Mouse (Mus musculus) limb, embryonic 15.5 days (tissue): Measurements from ENCODE around the gene Msx2. TPM values are rescaled to one million over a fixed set of nuclear protein-coding genes. Genes with fewer than 3 reads are reported as not detected.

ENCODE experiments used
- ATAC-seq: fragments of 200-750 bp; cut with Nextera tagmentation; 2 replicates; pipeline ENCODE4 v1.8.0; 2017; ENCODE audit warnings: low read depth, moderate TSS enrichment; ENCODE audit not compliant: insufficient number of reproducible peaks, low FRiP score, low TSS enrichment
- H3K27ac ChIP-seq: fragments of 300-500 bp; sonication (generic); 2 replicates; pipeline ENCODE4 v1.5.1; 2015; ENCODE audit warnings: moderate library complexity, mild to moderate bottlenecking, inconsistent platforms
- H3K27me3 ChIP-seq: fragments of 300-500 bp; sonication (generic); 2 replicates; pipeline ENCODE4 v1.6.1; 2015; ENCODE audit warnings: inconsistent platforms
- H3K36me3 ChIP-seq: fragments of 300-500 bp; sonication (generic); 2 replicates; pipeline ENCODE4 v1.6.1; 2015; ENCODE audit warnings: inconsistent platforms
- H3K4me1 ChIP-seq: fragments of 300-500 bp; sonication (generic); 2 replicates; pipeline ENCODE4 v1.6.1; 2015; ENCODE audit warnings: inconsistent platforms
- H3K4me2 ChIP-seq: fragments of 300-500 bp; sonication (generic); 2 replicates; pipeline ENCODE4 v1.6.1; 2015; ENCODE audit warnings: mild to moderate bottlenecking, inconsistent platforms
- H3K4me3 ChIP-seq: fragments of 300-500 bp; sonication (generic); 2 replicates; pipeline ENCODE4 v1.5.1; 2015; ENCODE audit warnings: mild to moderate bottlenecking, inconsistent platforms
- H3K9ac ChIP-seq: fragments of 300-500 bp; sonication (generic); 2 replicates; pipeline ENCODE4 v1.6.1; 2015; ENCODE audit warnings: inconsistent platforms
- H3K9me3 ChIP-seq: fragments of 300-500 bp; sonication (generic); 2 replicates; pipeline ENCODE4 v1.6.1; 2016; ENCODE audit warnings: inconsistent platforms
- WGBS: fragments of 180-500 bp; shearing (Covaris S2); methylation state at CpG from one replicate; pipeline ENCODE4 v1.1.7; 2015; 5-methylcytosine and 5-hydroxymethylcytosine counted together
- polyA plus RNA-seq: library from polyadenylated mRNA; unstranded; fragments of >200 nt; fragmentation: Nextera tagmentation; extraction: Ambion mirVana; gene quantifications from 2 replicates; pipeline ENCODE4 v1.2.1, GENCODE M21; 2015

The Msx2 gene
- polyA plus RNA-seq, 1 experiment from 2014 or later = 22.7 TPM

DNA sequence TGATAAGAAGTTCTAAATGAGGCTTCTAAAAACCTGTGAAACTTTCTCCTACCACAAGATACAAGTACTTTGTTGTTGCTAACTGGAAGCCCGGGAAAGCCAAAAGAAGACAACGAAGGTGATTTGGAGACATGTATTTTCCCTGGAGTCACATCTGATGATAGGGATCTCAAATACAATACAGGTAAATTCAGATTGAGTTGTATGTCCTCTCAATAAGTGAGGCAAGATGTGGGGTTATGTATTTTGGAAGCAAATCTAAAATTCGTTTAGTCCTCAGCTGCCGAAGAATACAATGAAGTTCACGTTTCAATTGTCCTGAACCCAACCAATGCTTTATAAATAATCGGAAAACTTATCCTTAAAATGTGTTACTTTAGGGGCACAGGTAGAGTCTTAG is 1.6 kb upstream of the Msx2 start:
- WGBS = 34% methylated on average over 6 of the region's 6 CpGs
- H3K4me3 ChIP-seq = no peak overlapping the region
- no peaks in the 10 kb centered on the region for H3K9me3 ChIP-seq
- ATAC-seq = no peak
- H3K4me1 ChIP-seq = peaks cover 29% of the 10 kb centered on the region
- peaks cover 65% of the 10 kb centered on the region for H3K27me3 ChIP-seq
- H3K27ac ChIP-seq = no peak overlapping the region
- no peak overlapping the region for H3K9ac ChIP-seq
- no peaks in the 10 kb centered on the region for H3K36me3 ChIP-seq
- H3K4me2 ChIP-seq = no peak overlapping the region

DNA sequence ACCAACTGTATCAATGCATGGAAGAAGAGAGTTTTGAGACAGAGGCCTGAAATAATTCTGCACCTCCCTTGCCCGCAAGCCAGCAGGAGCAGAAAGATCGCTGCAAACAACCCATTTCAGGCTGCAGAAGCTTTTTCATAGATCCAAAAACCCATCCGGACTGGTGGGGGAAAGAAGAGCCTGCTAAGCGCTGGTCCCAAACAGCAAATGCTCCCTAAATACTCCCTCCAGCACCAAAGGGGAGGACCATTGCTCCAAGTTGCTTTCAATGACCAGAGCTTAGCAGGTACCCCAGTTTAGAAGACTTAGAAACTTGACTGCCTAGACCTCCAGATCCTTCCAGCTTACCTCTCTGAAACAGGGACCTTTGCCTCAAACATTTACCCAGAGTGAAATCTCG is 1.1 kb upstream of the Msx2 start:
- peaks cover 29% of the 10 kb centered on the region for H3K4me1 ChIP-seq
- no peak overlapping the region for H3K4me2 ChIP-seq
- H3K27me3 ChIP-seq = peaks cover 69% of the 10 kb centered on the region
- no peak for ATAC-seq
- no peak overlapping the region for H3K27ac ChIP-seq
- H3K9me3 ChIP-seq = no peaks in the 10 kb centered on the region
- H3K4me3 ChIP-seq = no peak overlapping the region
- no peak overlapping the region for H3K9ac ChIP-seq
- 32% methylated on average over 5 of the region's 5 CpGs for WGBS
- H3K36me3 ChIP-seq = no peaks in the 10 kb centered on the region

DNA sequence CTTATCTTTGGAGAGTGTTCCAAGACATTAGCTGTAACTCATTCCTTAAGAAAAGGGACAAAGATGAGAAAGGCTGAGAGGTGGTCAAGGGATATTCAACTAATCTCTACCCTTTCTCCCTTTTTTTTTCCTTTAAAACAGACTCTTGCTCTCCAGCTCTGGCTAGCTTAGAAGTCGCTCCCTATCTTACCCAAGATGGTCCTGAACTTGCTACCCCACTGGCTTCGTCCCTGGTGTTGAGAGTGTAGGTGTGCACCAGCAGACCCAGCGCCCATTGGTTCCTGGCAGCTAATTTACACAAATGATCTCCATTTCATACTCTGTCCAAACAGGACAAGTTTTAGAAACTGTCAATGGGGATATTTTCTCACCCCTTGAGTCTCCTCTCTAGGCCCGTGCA is 417 bp upstream of the Msx2 start:
- Histone ChIP-seq H3K4me2 (peak overlapping the region; percentile 89; the same call in 1 of the 2 replicates), H3K9me3 (no peaks in the 10 kb centered on the region), H3K27me3 (peaks cover 71% of the 10 kb centered on the region), H3K9ac (no peak overlapping the region), H3K4me1 (peaks cover 30% of the 10 kb centered on the region), H3K36me3 (no peaks in the 10 kb centered on the region), H3K4me3 (no peak overlapping the region), H3K27ac (no peak overlapping the region)
- WGBS = 50% methylated on average over 4 of the region's 4 CpGs
- ATAC-seq = no peak

DNA sequence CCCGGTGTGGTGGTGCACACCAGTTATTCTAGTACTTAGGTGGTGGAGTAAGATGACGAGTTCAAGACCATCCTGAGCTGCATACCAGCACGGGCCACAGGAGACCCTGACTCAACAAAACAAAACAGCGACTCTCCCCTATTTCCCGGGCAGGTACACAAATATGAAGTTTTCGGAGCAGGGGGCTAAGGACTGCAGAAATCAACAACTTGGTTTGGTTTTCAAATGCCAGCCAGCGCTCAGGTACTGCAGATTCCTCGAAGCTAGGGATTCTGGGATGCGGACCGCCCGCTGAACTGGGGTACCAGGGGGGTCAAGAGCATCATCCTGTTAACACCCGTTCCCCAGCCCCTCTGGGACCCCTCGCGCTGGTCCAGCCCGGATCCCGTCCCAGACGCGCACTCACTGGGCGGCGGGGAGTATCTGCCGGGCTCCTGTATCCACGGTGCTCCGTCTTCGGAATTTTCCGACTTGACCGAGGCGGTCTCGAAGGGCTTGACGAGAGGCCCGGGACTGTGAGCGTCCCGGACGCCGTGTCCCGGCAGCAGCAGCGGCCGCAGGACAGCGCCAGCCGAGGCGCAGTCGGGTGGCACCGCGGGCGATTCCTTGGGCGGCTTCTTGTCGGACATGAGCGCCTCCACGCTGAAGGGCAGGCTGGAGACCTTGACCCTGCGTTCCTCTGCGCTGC is 804 bp downstream of the Msx2 start:
- ATAC-seq = no peak
- Histone ChIP-seq H3K27me3 (peaks cover 72% of the 10 kb centered on the region), H3K9ac (peak overlapping the region; percentile 60), H3K9me3 (no peaks in the 10 kb centered on the region), H3K27ac (peak overlapping the region; percentile 81), H3K4me1 (peaks cover 33% of the 10 kb centered on the region), H3K4me3 (peak overlapping the region; percentile 59), H3K4me2 (peak overlapping the region; percentile 89), H3K36me3 (no peaks in the 10 kb centered on the region)
- under 1% methylated on average over 50 of the region's 50 CpGs for WGBS

DNA sequence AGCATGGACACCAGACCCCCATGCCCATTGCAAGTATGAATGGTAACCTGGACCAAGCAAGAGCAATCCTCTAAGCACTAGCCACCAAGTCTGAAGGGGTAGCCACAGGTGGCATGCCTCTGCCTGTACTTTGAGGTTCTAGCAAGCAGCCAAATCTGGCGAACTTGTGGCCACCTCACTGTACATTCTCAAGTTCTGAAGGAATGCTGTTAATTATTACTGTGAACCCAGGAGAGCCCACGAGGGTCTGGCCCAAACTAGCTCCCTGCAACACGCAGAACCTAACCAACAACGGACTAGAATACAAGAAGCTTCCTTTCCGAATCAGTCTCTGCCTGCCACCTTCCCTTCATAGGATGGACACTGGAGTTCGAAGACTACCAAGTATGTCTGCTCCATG is 1.5 kb downstream of the Msx2 start:
- peak overlapping the region; percentile 59 for H3K4me3 ChIP-seq
- WGBS = 15% methylated on average over 6 of the region's 6 CpGs
- H3K4me1 ChIP-seq = peaks cover 33% of the 10 kb centered on the region
- H3K27ac ChIP-seq = no peak overlapping the region
- no peaks in the 10 kb centered on the region for H3K36me3 ChIP-seq
- peak overlapping the region; percentile 89 for H3K4me2 ChIP-seq
- H3K9me3 ChIP-seq = no peaks in the 10 kb centered on the region
- no peak overlapping the region for H3K9ac ChIP-seq
- peaks cover 72% of the 10 kb centered on the region for H3K27me3 ChIP-seq
- ATAC-seq = no peak

DNA sequence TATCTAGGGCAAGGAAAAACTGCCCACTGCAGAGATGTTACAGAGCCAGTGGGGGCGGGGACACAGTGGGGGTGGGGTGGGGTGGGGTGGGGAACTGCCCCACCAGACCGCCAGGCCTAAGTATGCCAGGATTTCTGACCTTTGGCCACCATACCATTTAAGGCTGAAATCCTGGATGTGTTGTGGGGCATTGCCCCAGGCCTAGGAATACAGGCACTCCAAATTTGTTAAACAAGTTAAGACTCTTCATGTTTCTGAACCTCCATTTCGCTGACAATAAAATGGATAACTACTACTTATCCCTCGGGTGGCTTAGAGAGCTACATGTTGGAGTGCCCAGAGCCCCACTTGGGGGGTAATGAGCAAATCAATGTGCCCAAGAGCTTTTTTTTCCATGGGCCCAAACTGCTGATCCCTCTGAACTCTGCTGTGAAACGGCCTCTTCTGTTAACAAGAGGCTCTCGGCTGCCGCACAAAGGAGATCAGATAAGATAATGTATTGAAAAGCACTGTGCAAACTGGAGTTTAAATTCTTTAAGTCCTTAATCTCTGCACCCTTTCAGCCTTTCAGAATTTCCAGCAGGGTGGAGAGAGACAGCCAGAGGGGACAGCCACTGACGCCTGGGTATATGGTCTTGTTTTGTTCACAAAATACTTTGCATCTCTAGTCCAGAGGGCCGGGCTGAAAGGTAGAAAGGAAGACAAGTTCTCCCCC is 2.3 kb downstream of the Msx2 start:
- peaks cover 73% of the 10 kb centered on the region for H3K27me3 ChIP-seq
- H3K4me3 ChIP-seq = peak overlapping the region; percentile 59
- peak overlapping the region; percentile 89 for H3K4me2 ChIP-seq
- peaks cover 31% of the 10 kb centered on the region for H3K4me1 ChIP-seq
- ATAC-seq = no peak
- no peaks in the 10 kb centered on the region for H3K36me3 ChIP-seq
- no peaks in the 10 kb centered on the region for H3K9me3 ChIP-seq
- H3K27ac ChIP-seq = no peak overlapping the region
- 25% methylated on average over 9 of the region's 9 CpGs for WGBS
- no peak overlapping the region for H3K9ac ChIP-seq

DNA sequence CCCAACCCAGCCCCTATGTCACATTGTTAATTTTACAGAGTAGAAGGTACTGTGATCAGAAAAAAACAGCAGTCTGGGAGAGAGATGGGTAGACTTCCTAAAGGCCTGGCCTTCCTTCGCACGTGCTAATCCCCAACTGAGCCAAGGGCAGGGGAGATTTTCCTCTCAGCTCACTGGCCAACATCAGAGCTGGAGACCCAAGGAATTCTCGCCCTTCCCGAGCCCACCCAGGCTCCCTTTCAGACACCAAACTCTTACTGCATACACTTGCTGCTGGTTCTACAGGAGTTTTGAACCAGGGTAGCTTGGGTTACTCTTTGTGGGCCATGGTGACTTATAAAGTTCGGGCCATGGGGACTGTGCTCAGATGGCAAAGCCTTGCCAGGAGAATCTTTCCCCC is 3.1 kb downstream of the Msx2 start:
- Histone ChIP-seq H3K27ac (peak overlapping the region; percentile 43), H3K9ac (no peak overlapping the region), H3K4me3 (peak overlapping the region; percentile 59), H3K4me1 (peaks cover 32% of the 10 kb centered on the region), H3K9me3 (no peaks in the 10 kb centered on the region), H3K27me3 (peaks cover 77% of the 10 kb centered on the region), H3K4me2 (peak overlapping the region; percentile 89), H3K36me3 (no peaks in the 10 kb centered on the region)
- no peak for ATAC-seq
- 36% methylated on average over 5 of the region's 5 CpGs for WGBS

DNA sequence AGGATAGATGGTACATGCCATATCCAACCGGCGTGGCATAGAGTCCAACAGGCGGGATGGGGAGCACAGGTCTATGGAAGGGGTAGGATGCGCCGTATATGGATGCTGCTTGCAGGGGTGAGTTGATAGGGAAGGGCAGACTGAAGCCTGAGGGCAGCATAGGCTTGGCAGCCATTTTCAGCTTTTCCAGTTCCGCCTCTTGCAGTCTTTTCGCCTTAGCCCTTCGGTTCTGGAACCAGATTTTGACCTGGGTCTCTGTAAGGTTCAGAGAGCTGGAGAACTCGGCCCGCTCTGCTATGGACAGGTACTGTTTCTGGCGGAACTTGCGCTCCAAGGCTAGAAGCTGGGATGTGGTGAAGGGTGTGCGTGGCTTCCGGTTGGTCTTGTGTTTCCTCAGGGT is 4.7 kb downstream of the Msx2 start:
- no peak for ATAC-seq
- 52% methylated on average over 14 of the region's 14 CpGs for WGBS

DNA sequence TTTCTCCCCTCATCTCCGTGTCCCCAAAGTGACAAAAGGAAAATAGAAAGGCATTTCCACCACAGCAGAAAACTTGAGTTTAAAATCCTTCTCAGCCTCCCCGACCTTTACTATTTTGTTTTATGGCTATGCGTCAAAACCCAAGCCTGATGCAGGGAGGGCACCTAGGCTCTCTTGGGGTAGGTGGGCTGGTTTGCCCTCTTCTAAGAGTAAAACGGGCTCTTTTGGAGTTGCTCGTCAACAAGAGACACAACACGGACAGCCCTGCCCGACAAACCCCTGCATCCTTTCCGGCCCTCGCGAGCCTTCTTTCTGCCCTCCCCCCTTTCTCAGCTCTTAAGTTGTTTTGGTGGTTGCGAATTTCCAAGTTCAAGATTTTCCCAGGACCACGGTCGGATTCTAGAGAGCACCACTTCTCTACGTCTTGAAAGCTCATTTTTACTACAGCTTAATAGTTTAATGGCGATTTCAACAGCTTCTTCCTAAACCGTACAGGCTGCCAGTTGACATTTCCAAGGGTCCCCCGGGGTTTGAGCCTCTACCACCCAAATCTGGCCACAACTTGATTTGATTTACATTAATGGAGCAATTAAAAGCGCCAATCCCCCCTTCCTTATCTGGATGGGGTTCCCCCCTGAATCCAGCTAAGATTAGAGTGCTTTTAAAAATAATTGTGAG is 6.5 kb downstream of the Msx2 start:
- Histone ChIP-seq H3K9me3 (no peaks in the 10 kb centered on the region), H3K9ac (no peak overlapping the region), H3K4me2 (peak overlapping the region; percentile 27; the same call in 1 of the 2 replicates), H3K27ac (no peak overlapping the region; the same call in 1 of the 2 replicates), H3K4me3 (no peak overlapping the region), H3K4me1 (peaks cover 39% of the 10 kb centered on the region), H3K27me3 (peaks cover 75% of the 10 kb centered on the region), H3K36me3 (no peaks in the 10 kb centered on the region)
- WGBS = 18% methylated on average over 18 of the region's 18 CpGs
- no peak for ATAC-seq

More for the DNA sequence above, 4.7 kb downstream of the Msx2 start:
- H3K27me3 ChIP-seq = peaks cover 76% of the 10 kb centered on the region
- H3K9me3 ChIP-seq = no peaks in the 10 kb centered on the region
- no peak overlapping the region for H3K4me2 ChIP-seq
- no peak overlapping the region for H3K27ac ChIP-seq
- peaks cover 39% of the 10 kb centered on the region for H3K4me1 ChIP-seq
- peak overlapping the region; percentile 0; the same call in 1 of the 2 replicates for H3K4me3 ChIP-seq
- no peaks in the 10 kb centered on the region for H3K36me3 ChIP-seq
- H3K9ac ChIP-seq = no peak overlapping the region

DNA sequence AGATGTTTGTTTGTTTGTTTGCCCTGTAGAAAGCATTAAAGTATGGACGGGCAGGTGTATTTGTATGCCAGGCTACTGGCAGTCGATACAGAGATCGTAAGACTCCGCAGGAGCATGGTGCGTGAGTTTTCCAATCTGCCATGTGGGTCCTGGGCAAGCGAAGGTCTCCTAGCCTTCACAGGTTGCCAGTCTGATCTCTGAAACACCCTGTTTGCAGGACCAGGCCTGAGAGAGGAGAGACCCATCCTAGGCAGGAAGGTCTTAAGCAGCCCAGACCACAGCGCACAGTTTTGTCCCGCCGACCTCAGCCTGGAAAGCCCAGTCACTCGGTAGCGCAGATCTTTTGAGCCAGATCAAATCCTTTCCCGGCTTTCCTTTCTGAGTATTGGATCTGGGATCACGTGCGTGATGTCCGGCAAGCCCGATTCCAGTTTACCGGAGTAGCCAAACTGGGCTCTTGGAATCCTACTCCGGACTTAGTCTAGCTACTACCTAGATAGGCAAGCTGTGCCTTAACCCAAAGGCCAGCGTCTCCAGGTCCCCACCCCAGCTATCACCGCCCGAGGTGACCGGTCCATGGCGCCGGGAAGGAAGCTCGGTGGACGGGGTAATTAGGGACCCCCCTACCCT is 7.6 kb downstream of the Msx2 start:
- WGBS = 18% methylated on average over 26 of the region's 26 CpGs
- Histone ChIP-seq H3K9me3 (no peaks in the 10 kb centered on the region), H3K27me3 (peaks cover 76% of the 10 kb centered on the region), H3K9ac (no peak overlapping the region), H3K27ac (no peak overlapping the region), H3K4me2 (peak overlapping the region; percentile 27), H3K4me3 (peak overlapping the region; percentile 4), H3K36me3 (no peaks in the 10 kb centered on the region), H3K4me1 (peaks cover 36% of the 10 kb centered on the region)
- ATAC-seq = no peak

DNA sequence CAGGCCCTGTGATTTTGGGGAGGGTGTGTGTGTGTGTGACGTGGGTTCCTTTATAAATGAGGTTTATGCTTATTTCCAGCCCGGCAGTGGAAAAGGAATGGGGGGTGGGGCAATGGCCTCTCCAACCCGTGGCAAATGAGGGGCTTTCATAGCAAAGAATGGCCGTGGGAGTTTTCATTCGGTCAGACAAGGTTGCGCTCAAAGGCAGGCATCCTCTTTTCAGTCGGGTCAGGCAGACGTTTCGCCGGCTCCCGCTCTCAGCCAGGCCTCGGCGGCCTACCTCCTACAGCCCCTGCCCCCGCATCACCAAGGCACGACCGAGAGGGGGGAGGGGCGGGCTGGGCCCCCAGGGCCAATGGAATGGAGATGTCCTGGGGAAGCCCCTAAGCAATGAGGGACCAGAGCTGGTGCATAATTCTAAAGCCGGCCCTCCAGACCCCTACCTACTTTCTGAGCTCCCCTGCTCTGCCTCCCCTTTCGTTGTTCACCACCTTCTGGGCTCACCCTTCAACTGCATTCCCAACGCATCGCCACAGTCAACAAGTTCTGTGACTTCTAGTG is 8.4 kb downstream of the Msx2 start:
- Histone ChIP-seq H3K4me2 (peak overlapping the region; percentile 20), H3K9ac (no peak overlapping the region), H3K4me1 (peaks cover 36% of the 10 kb centered on the region), H3K36me3 (no peaks in the 10 kb centered on the region), H3K27ac (peak overlapping the region; percentile 38; the same call in 1 of the 2 replicates), H3K27me3 (peaks cover 74% of the 10 kb centered on the region), H3K4me3 (peak overlapping the region; percentile 14; the same call in 1 of the 2 replicates), H3K9me3 (no peaks in the 10 kb centered on the region)
- 11% methylated on average over 20 of the region's 21 CpGs for WGBS
- ATAC-seq = no peak
